Mouse (Mus musculus) kidney, postnatal 25 days (tissue): ENCODE measurements around the gene Olfr829.
"Not testable (repeated sequence)": the region's sequence is repeated elsewhere in the genome, so short reads cannot be mapped to it uniquely, and the experiment has no call there.

Experiments
- DNase-seq, 2 experiments: peaks; one replicate each; pipeline ENCODE4 v3.0.0; 2021; ENCODE audit warnings: mixed read lengths in 2 of 2

Olfr829 gene

DNA sequence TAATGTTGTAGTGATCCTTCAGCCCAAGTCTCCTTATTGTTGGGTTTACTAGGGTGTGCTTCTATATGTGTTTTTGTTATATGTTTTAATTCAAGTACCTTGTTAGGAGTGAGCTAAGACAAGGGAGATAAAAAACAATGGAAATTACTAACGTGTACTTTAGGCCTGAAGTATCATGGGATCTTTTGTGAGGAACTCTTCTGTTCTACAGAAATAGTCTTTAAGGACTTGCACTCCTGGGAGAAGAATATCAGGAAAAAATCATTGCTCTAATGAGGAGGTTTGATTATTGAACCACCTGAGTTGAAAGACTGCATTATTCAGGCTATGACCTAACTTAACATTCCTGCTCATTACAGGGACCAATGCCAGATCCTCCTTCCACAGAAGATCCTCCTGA lies at the start of gene Olfr829:
Olfr829 (plus strand) TSS at position 301 of the 400 bp plus-strand sequence.
- DNase-seq = no peak

DNA sequence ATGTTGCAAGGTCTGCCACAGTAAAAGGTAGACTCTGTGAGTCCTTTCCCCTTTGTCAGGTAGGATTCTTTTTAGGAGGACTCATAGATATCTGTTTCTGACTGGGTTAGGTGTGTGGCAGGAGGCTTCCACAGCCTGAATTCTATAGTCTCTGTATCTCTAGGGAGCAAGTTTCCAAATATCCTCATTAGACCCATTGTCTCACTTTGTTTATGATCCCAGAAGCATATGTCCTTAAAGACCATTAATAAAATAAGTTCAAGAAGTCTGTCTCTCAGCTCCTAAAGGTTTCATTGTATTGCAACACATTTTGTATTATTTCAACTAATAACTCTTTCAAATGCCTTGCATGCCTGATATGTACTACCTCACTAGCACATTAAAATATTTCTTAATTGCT lies 35.3 kb upstream of the Olfr829 start, which contains the start of gene Olfr828:
Olfr828 (minus strand) TSS at position 101 of the 400 bp plus-strand sequence.
- DNase-seq = no peak

DNA sequence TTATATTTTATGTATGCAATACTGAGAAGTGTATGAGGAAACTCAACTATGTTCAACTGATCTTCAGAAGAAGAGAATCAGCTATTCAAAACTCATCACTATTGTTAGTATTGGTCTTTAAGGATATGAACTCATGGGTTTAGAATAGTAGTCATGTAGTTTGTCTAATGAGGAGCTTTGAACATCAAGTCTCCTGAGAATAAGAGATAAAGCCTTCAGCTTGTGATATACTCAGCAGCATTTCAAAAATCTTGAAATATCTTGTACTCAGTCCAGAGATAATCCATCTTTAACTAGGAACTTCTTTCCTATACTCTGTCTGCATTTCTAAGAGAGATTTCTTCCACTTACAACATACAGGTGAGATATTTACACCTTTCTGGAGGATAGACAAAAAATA lies 19.7 kb downstream of the Olfr829 start, which contains the start of gene Olfr830:
Olfr830 (plus strand) TSS at position 301 of the 400 bp plus-strand sequence.
- no peak for DNase-seq

DNA sequence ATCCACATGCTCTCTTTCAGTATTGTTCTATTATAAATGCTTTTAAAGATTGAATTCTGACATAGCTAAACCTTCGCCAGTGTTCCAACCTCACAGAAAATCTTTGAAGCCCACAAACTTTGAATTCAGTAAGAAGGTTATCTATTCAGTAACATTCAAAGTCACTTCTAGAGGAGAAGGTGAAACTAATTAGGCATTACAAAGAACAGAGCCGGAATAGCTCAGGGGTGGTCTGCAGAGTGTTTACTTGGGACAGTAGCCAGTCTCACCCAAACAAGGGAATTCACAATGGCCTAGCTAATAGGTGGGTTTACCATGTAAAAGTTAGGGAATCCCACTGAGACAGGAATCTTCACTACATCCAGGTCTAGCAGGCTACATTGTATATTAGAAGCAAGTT lies 53.0 kb downstream of the Olfr829 start:
- not testable (repeated sequence) for DNase-seq
